Mouse (Mus musculus) splenic B cell, adult 2 months (primary cell): Measurements from ENCODE around the gene Map4k1.

Experiments
- DNase-seq: peaks from one replicate; pipeline ENCODE4 v3.0.0-alpha.2; 2011; ENCODE audit warnings: low read depth, low spot score
- H3K27me3 ChIP-seq: 2 replicates; pipeline ENCODE4 v1.6.1; 2012; ENCODE audit warnings: mild to moderate bottlenecking, low read length, moderate library complexity, mixed read lengths; ENCODE audit not compliant: control insufficient read depth, poor library complexity, insufficient read depth, severe bottlenecking
- H3K36me3 ChIP-seq: 2 replicates; pipeline ENCODE4 v1.6.1; 2012; ENCODE audit warnings: mild to moderate bottlenecking, low read length, moderate library complexity, mixed read lengths; ENCODE audit not compliant: control insufficient read depth, poor library complexity, insufficient read depth, severe bottlenecking

The Map4k1 gene

GRCm38 (mm10) chr7:28981651-28982273 is at the start of gene Map4k1, which contains the start of gene Eif3k:
Gene Map4k1, plus strand, starts transcription at chr7:28982050.
Gene Eif3k, minus strand, starts transcription at chr7:28981864.
- peak; percentile 99 for DNase-seq
- H3K27me3 ChIP-seq = no peaks in the 10 kb centered on the region

GRCm38 (mm10) chr7:28932421-28933041 is 49.3 kb upstream of the Map4k1 start:
- peak; percentile 13 for DNase-seq
- Histone ChIP-seq H3K36me3 (no peaks in the 10 kb centered on the region), H3K27me3 (no peaks in the 10 kb centered on the region)

More at GRCm38 (mm10) chr7:28981651-28982273, at the start of gene Map4k1, which contains the start of gene Eif3k:
- H3K36me3 ChIP-seq = peaks cover 9% of the 10 kb centered on the region

DNA sequence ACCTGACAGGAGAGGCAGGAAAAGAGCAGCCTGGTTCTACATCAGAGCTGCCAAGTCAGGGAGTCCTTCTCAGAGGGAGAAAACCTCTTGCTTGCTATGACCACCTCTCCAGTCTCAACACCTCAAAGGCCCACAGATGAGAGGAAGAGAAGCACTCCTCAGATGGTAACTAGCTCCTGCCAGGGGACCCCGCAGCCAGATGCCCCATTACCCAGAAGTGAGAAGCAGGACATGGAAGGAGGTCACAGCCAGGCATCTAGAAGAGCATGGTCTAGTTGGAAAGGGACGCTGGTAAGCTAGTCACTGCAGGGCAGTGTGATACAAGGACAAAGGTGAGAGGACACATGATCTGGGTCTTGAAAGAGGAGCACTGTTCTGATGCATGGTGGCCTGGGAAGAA is 48.0 kb upstream of the Map4k1 start:
- DNase-seq = no peak
- H3K36me3 ChIP-seq = no peaks in the 10 kb centered on the region
- no peaks in the 10 kb centered on the region for H3K27me3 ChIP-seq

DNA sequence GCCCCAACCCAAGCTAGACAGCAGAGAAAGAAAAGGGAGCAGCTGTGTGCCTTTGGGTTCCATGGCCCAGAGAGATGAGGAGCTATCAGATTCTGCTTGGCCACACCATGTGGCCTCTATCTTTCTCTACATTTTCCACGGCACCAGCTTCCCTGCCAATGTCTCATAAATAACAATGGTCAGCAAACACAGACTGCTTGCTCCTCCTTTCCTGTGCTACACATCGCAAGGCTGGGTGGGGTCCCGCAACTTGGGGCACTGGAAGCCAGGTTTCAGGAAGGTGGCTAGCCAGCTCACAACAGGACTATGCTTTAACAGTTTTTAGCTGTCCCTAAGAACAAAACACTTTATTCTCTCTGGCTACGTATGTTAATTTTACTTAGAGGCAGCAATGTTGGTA is 45.1 kb upstream of the Map4k1 start:
- Histone ChIP-seq H3K36me3 (no peaks in the 10 kb centered on the region), H3K27me3 (no peaks in the 10 kb centered on the region)
- DNase-seq = no peak

GRCm38 (mm10) chr7:28938654-28939053 is 43.2 kb upstream of the Map4k1 start:
- no peak for DNase-seq
- Histone ChIP-seq H3K36me3 (no peaks in the 10 kb centered on the region), H3K27me3 (no peaks in the 10 kb centered on the region)

GRCm38 (mm10) chr7:28939418-28940183 is 42.2 kb upstream of the Map4k1 start:
- Histone ChIP-seq H3K36me3 (no peaks in the 10 kb centered on the region), H3K27me3 (no peaks in the 10 kb centered on the region)
- DNase-seq = no peak

GRCm38 (mm10) chr7:28941129-28941528 is 40.7 kb upstream of the Map4k1 start:
- no peaks in the 10 kb centered on the region for H3K36me3 ChIP-seq
- H3K27me3 ChIP-seq = no peaks in the 10 kb centered on the region
- no peak for DNase-seq

GRCm38 (mm10) chr7:28941542-28941941 is 40.3 kb upstream of the Map4k1 start:
- Histone ChIP-seq H3K36me3 (no peaks in the 10 kb centered on the region), H3K27me3 (no peaks in the 10 kb centered on the region)
- DNase-seq = no peak

- no peaks in the 10 kb centered on the region for H3K27me3 ChIP-seq
- no peaks in the 10 kb centered on the region for H3K36me3 ChIP-seq
- no peak for DNase-seq
These were observed 38.2 kb upstream of the Map4k1 start for GRCm38 (mm10) chr7:28943451-28944180.

GRCm38 (mm10) chr7:28944756-28945415 is 37.0 kb upstream of the Map4k1 start:
- DNase-seq = no peak
- no peaks in the 10 kb centered on the region for H3K27me3 ChIP-seq
- no peaks in the 10 kb centered on the region for H3K36me3 ChIP-seq

- DNase-seq = no peak
- Histone ChIP-seq H3K36me3 (no peaks in the 10 kb centered on the region), H3K27me3 (no peaks in the 10 kb centered on the region)
These were observed 36.2 kb upstream of the Map4k1 start for GRCm38 (mm10) chr7:28945416-28946270.

- DNase-seq = no peak
- H3K36me3 ChIP-seq = no peaks in the 10 kb centered on the region
- no peaks in the 10 kb centered on the region for H3K27me3 ChIP-seq
These were observed 35.6 kb upstream of the Map4k1 start for GRCm38 (mm10) chr7:28946271-28946610.

DNA sequence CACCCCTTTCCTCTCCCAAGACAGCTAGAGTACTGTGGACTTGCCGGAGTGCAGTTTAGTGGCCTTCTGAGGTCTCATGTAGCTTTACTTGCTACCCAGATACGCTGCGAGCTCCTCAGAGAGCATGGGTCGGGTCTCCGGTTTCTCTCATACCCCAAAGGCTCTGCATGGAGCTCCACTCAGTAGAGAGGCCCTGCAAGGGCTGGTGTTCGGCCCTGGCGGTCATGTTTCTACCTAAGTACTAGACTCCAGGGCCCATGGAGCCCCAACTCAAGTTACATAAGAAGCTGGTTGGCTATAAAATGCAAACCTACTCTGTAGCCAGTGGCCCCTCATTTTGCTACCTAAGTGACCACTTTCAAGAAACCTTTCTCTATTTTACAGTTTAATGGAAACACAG is 33.1 kb upstream of the Map4k1 start:
- DNase-seq = no peak
- Histone ChIP-seq H3K27me3 (no peaks in the 10 kb centered on the region), H3K36me3 (no peaks in the 10 kb centered on the region)

DNA sequence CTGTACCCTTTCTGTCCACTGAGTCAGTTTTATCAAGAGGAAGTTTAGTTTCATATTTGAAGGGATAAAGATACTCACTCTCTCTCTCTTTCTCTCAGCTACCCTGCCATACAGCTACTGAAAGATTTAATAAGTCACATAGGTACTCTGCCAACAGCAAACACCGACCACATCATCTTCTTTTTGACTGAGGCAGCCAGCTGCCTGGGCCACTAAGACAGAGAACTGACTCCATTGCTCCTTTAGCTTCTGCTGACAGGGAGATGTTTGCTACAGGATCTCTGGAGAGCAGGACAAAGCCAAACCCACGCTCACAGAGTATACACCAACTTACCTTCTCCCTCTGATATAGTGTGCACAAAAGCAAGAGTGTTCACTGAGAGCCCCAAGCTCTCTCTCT is 32.6 kb upstream of the Map4k1 start:
- DNase-seq = no peak
- H3K27me3 ChIP-seq = no peaks in the 10 kb centered on the region
- no peaks in the 10 kb centered on the region for H3K36me3 ChIP-seq
